Mouse (Mus musculus) kidney, embryonic 16.5 days (tissue): ENCODE results near the gene Cend1. TPM values are rescaled to one million over a fixed set of nuclear protein-coding genes. Genes with fewer than 3 reads are reported as not detected.

Experiments used
- ATAC-seq: fragments of 200-750 bp; cut with Nextera tagmentation; 2 replicates; pipeline ENCODE4 v1.8.0; 2017; ENCODE audit warnings: moderate TSS enrichment; ENCODE audit not compliant: low FRiP score, low TSS enrichment
- H3K27ac ChIP-seq: fragments of 300-500 bp; sonication (generic); 2 replicates; pipeline ENCODE4 v1.5.1; 2014; ENCODE audit warnings: low read length
- H3K27me3 ChIP-seq: fragments of 300-500 bp; sonication (generic); 2 replicates; pipeline ENCODE4 v1.6.1; 2014; ENCODE audit warnings: low read length, control low read depth, mixed read lengths; ENCODE audit not compliant: insufficient read depth
- H3K36me3 ChIP-seq: fragments of 300-500 bp; sonication (generic); 2 replicates; pipeline ENCODE4 v1.6.1; 2014; ENCODE audit warnings: low read length, control low read depth, mixed read lengths; ENCODE audit not compliant: insufficient read depth
- H3K4me1 ChIP-seq: fragments of 300-500 bp; sonication (generic); 2 replicates; pipeline ENCODE4 v1.6.1; 2014; ENCODE audit warnings: low read length, control low read depth, mixed read lengths; ENCODE audit not compliant: insufficient read depth
- H3K4me2 ChIP-seq: fragments of 300-500 bp; sonication (generic); replicated peaks from 2 replicates; pipeline ENCODE4 v1.6.1; 2014; ENCODE audit warnings: low read depth, low read length
- H3K4me3 ChIP-seq: fragments of 300-500 bp; sonication (generic); 2 replicates; pipeline ENCODE4 v1.5.1; 2014; ENCODE audit warnings: mild to moderate bottlenecking, low read length
- H3K9ac ChIP-seq: fragments of 300-500 bp; sonication (generic); replicated peaks from 2 replicates; pipeline ENCODE4 v1.6.1; 2014; ENCODE audit warnings: low read length
- H3K9me3 ChIP-seq: fragments of 300-500 bp; sonication (generic); 2 replicates; pipeline ENCODE4 v1.6.1; 2016; ENCODE audit warnings: low read length, control low read depth
- WGBS: fragments of 180-500 bp; shearing (Covaris S2); extraction: QIAGEN DNeasy Blood & Tissue Kit; methylation state at CpG from one replicate; pipeline ENCODE4 v1.1.7; 2014; 5-methylcytosine and 5-hydroxymethylcytosine counted together
- polyA plus RNA-seq: library from polyadenylated mRNA; unstranded; fragments of >200 nt; fragmentation: Nextera tagmentation; extraction: Ambion mirVana; gene quantifications from 2 replicates; pipeline ENCODE4 v1.2.1, GENCODE M21; 2015

Gene Cend1
- polyA plus RNA-seq, 1 experiment from 2014 or later, result 3.0 TPM

- Histone ChIP-seq H3K36me3 (peaks cover 29% of the 10 kb centered on the region), H3K9ac (peak within 1 kb of the TSS; percentile 77), H3K4me2 (peak within 1 kb of the TSS; percentile 93), H3K4me1 (peaks cover 41% of the 10 kb centered on the region), H3K27ac (no peak within 1 kb of the TSS), H3K9me3 (no peaks in the 10 kb centered on the region), H3K4me3 (peak within 1 kb of the TSS; percentile 58), H3K27me3 (no peaks in the 10 kb centered on the region)
- 6% methylated on average over 53 of the region's 53 CpGs for WGBS
- ATAC-seq, result peak; percentile 69
Measured at GRCm38 (mm10) chr7:141437178-141438120, 8.2 kb upstream of the Cend1 start, which contains the start of gene Slc25a22. Slc25a22 (minus strand) TSS chr7:141437892.

- ATAC-seq, result no peak
- H3K9ac ChIP-seq, result peak overlapping the region; percentile 77
- peaks cover 32% of the 10 kb centered on the region for H3K4me1 ChIP-seq
- peak overlapping the region; percentile 58 for H3K4me3 ChIP-seq
- H3K9me3 ChIP-seq, result no peaks in the 10 kb centered on the region
- 55% methylated on average over 2 of the region's 2 CpGs for WGBS
- peak overlapping the region; percentile 93 for H3K4me2 ChIP-seq
- H3K27me3 ChIP-seq, result no peaks in the 10 kb centered on the region
- no peak overlapping the region for H3K27ac ChIP-seq
- H3K36me3 ChIP-seq, result peaks cover 38% of the 10 kb centered on the region
Measured at GRCm38 (mm10) chr7:141436523-141436892, 7.2 kb upstream of the Cend1 start.

- Histone ChIP-seq H3K27ac (no peak overlapping the region), H3K9ac (no peak overlapping the region), H3K4me2 (peak overlapping the region; percentile 87; the same call in 1 of the 2 replicates), H3K4me1 (peaks cover 32% of the 10 kb centered on the region), H3K27me3 (no peaks in the 10 kb centered on the region), H3K9me3 (no peaks in the 10 kb centered on the region), H3K36me3 (peaks cover 43% of the 10 kb centered on the region), H3K4me3 (0 out of 2 replicates have a peak overlapping the region, but pooled peaks have one; percentile 57)
- ATAC-seq, result no peak
- 78% methylated on average over 9 of the region's 9 CpGs for WGBS
Measured at GRCm38 (mm10) chr7:141435856-141436522, 6.7 kb upstream of the Cend1 start.

GRCm38 (mm10) chr7:141435129-141435855, 6.0 kb upstream of the Cend1 start:
- no peak for ATAC-seq
- Histone ChIP-seq H3K9ac (peak overlapping the region; percentile 65), H3K4me3 (peak overlapping the region; percentile 57), H3K4me2 (peak overlapping the region; percentile 87), H3K27me3 (no peaks in the 10 kb centered on the region), H3K9me3 (no peaks in the 10 kb centered on the region), H3K4me1 (peaks cover 32% of the 10 kb centered on the region), H3K36me3 (peaks cover 50% of the 10 kb centered on the region), H3K27ac (peak overlapping the region; percentile 44)
- 5% methylated on average over 17 of the region's 17 CpGs for WGBS

GRCm38 (mm10) chr7:141434464-141434863, 5.2 kb upstream of the Cend1 start:
- Histone ChIP-seq H3K9ac (peak overlapping the region; percentile 65), H3K36me3 (peaks cover 46% of the 10 kb centered on the region), H3K4me2 (peak overlapping the region; percentile 87), H3K4me3 (peak overlapping the region; percentile 57), H3K9me3 (no peaks in the 10 kb centered on the region), H3K27ac (peak overlapping the region; percentile 44), H3K27me3 (no peaks in the 10 kb centered on the region), H3K4me1 (peaks cover 39% of the 10 kb centered on the region)
- WGBS, result 14% methylated on average over 8 of the region's 8 CpGs
- ATAC-seq, result no peak

- H3K27ac ChIP-seq, result no peak overlapping the region
Measured at GRCm38 (mm10) chr7:141433517-141434400, 4.5 kb upstream of the Cend1 start.

GRCm38 (mm10) chr7:141432741-141433516, 3.6 kb upstream of the Cend1 start:
- H3K27me3 ChIP-seq, result no peaks in the 10 kb centered on the region
- no peak overlapping the region for H3K4me3 ChIP-seq
- no peak for ATAC-seq
- 84% methylated on average over 6 of the region's 6 CpGs for WGBS
- H3K4me1 ChIP-seq, result peaks cover 46% of the 10 kb centered on the region
- no peak overlapping the region for H3K27ac ChIP-seq
- 0 out of 2 replicates have a peak overlapping the region, but pooled peaks have one; percentile 4 for H3K9ac ChIP-seq
- no peaks in the 10 kb centered on the region for H3K9me3 ChIP-seq
- no peak overlapping the region for H3K4me2 ChIP-seq
- peaks cover 34% of the 10 kb centered on the region for H3K36me3 ChIP-seq

More at GRCm38 (mm10) chr7:141433517-141434400, 4.5 kb upstream of the Cend1 start:
- WGBS, result 67% methylated on average over 15 of the region's 15 CpGs
- no peaks in the 10 kb centered on the region for H3K9me3 ChIP-seq
- peak overlapping the region; percentile 57 for H3K4me3 ChIP-seq
- no peaks in the 10 kb centered on the region for H3K27me3 ChIP-seq
- H3K4me2 ChIP-seq, result peak overlapping the region; percentile 87
- no peak for ATAC-seq
- peak overlapping the region; percentile 65 for H3K9ac ChIP-seq
- peaks cover 40% of the 10 kb centered on the region for H3K36me3 ChIP-seq
- H3K4me1 ChIP-seq, result peaks cover 46% of the 10 kb centered on the region

- H3K4me1 ChIP-seq, result peaks cover 46% of the 10 kb centered on the region
- WGBS, result 55% methylated on average over 8 of the region's 8 CpGs
- H3K9me3 ChIP-seq, result no peaks in the 10 kb centered on the region
- H3K4me2 ChIP-seq, result no peak overlapping the region
- no peak overlapping the region for H3K4me3 ChIP-seq
- peaks cover 34% of the 10 kb centered on the region for H3K36me3 ChIP-seq
- no peaks in the 10 kb centered on the region for H3K27me3 ChIP-seq
- H3K27ac ChIP-seq, result no peak overlapping the region
- ATAC-seq, result no peak
- H3K9ac ChIP-seq, result no peak overlapping the region
Measured at GRCm38 (mm10) chr7:141432186-141432611, 2.9 kb upstream of the Cend1 start.
